Mouse (Mus musculus) liver, embryonic 14.5 days (tissue): Measurements from ENCODE around the gene Gpx8.

ENCODE experiments used
- CTCF ChIP-seq: IDR thresholded peaks from 2 replicates; pipeline ENCODE4 v1.5.1; 2016; ENCODE audit warnings: antibody characterized with exemption, low read depth, control low read depth
- EP300 ChIP-seq: IDR thresholded peaks from 2 replicates; pipeline ENCODE4 v1.6.1; 2016; ENCODE audit warnings: antibody characterized with exemption, low read depth

DNA sequence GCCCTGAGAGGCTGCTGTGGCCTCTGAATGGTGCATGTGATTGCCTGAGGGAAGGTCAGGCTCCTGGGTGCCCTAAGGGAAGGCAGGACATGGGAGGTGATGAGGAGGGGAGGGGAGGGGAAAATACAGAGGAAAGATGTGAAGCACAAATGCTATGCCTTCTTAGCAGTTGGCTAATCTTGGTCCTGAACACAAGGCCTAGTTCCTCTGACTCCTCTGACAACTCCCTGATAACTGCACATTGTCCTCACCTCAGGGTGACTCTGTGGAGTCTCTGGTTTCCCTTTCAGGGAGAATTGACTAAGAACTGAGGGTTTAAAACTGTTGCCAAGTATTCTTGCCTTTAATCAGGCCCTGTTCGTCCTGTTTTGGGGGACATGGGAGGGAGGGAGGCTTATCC is 48.4 kb upstream of the Gpx8 start:
- TF ChIP-seq CTCF (no peak), EP300 (no peak)
